Mouse (Mus musculus): ENCODE data around the gene Slc26a3. TPM values are rescaled to one million over a fixed set of nuclear protein-coding genes. Genes with fewer than 3 reads are reported as not detected.

Slc26a3 gene
- total and polyA plus RNA-seq, 2 experiments from 2014 or later: 0.05 TPM; not detected in 1

DNA sequence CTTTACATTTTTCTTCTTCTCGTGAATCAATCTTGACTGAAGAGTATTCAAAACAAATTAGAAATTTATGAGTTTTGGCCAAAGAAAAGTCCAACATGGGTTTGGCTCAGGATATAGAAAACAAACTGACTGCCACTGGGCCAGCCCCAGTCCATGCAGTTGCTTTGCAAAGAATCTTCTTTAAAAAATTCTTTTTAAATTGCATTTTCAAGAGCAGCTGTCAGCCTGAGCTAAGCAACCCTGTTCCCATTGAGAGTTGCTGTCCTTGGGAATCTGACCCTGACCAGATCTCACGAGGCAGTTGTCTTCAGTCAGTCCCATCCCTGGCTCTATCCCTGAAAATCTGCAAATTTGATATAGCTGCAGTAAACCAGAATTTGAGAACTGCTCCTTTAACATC lies 8.2 kb upstream of the Slc26a3 start:
- H3K4me2 ChIP-seq (ENCODE audit: low read depth, low read length): no peak overlapping the region
- no peak overlapping the region for H3K4me3 ChIP-seq (ENCODE audit: low read length)
- WGBS: 75% methylated on average over 2 of the region's 2 CpGs
- H3K27me3 ChIP-seq (ENCODE audit: insufficient read depth, low read length): no peaks in the 10 kb centered on the region
- DNase-seq (ENCODE audit: low spot score) (no peak), ATAC-seq (no peak)
- H3K4me1 ChIP-seq (ENCODE audit: insufficient read depth, low read length): no peaks in the 10 kb centered on the region
- no peak for TF ChIP-seq CTCF (IDR thresholded peaks at IDR 0.05; ENCODE audit: low read depth)
- no peak overlapping the region for H3K27ac ChIP-seq
- no peak overlapping the region for H3K9ac ChIP-seq (replicated peaks; ENCODE audit: low read length)
- H3K36me3 ChIP-seq (ENCODE audit: insufficient read depth, low read length): no peaks in the 10 kb centered on the region
- H3K9me3 ChIP-seq (ENCODE audit: low read length): no peaks in the 10 kb centered on the region

DNA sequence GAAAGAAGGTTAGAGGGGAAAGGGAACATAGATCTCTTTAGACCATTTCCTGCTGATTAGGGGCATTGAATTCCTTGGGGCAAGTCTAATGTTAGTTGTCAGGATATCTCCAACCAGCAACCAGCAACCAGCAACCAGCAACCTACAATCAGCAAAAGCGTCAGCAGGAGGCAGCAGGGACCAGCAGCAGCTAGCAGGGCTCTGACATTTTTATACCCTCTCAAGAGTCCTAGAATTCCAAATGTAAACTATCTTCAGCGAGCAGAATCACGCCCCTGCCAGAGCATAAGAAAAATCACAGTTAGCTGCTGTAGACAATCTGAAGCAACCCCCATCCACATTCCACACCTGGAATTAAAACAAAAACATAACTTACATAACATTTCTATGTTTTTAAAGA lies 3.4 kb upstream of the Slc26a3 start:
- Histone ChIP-seq H3K4me1 (ENCODE audit: insufficient read depth, low read length) (no peaks in the 10 kb centered on the region), H3K36me3 (ENCODE audit: insufficient read depth, low read length) (no peaks in the 10 kb centered on the region), H3K9me3 (ENCODE audit: low read length) (no peaks in the 10 kb centered on the region), H3K27me3 (ENCODE audit: insufficient read depth, low read length) (no peaks in the 10 kb centered on the region), H3K4me2 (ENCODE audit: low read depth, low read length) (no peak overlapping the region), H3K4me3 (ENCODE audit: low read length) (no peak overlapping the region), H3K9ac (replicated peaks; ENCODE audit: low read length) (no peak overlapping the region), H3K27ac (no peak overlapping the region)
- ATAC-seq (no peak), DNase-seq (ENCODE audit: low spot score) (no peak)
- WGBS: 75% methylated on average over 3 of the region's 3 CpGs
- no peak for TF ChIP-seq CTCF (IDR thresholded peaks at IDR 0.05; ENCODE audit: low read depth)

DNA sequence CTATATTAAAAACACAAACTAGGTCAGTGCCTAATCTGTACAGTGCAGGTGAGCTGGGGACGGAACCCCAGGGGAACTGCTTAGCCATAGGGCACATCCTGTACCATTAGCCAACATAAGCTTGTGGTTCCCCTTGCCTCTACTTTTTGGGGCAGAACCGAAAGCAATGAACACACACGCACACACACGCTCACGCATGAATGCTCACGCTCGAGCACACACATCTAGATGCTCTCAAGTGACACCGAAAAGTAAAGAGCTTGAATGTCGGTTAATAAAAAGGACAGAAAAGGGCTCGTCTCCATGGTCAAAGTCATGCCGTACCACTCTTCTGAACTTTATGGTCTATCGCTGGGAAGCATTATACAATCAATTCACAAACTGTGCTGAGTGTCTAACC lies 1.0 kb downstream of the Slc26a3 start:
- 96% methylated on average over 12 of the region's 12 CpGs for WGBS
- Histone ChIP-seq H3K4me1 (ENCODE audit: insufficient read depth, low read length) (no peaks in the 10 kb centered on the region), H3K27ac (no peak overlapping the region), H3K36me3 (ENCODE audit: insufficient read depth, low read length) (no peaks in the 10 kb centered on the region), H3K4me2 (ENCODE audit: low read depth, low read length) (no peak overlapping the region), H3K4me3 (ENCODE audit: low read length) (no peak overlapping the region), H3K9me3 (ENCODE audit: low read length) (no peaks in the 10 kb centered on the region), H3K9ac (replicated peaks; ENCODE audit: low read length) (no peak overlapping the region), H3K27me3 (ENCODE audit: insufficient read depth, low read length) (no peaks in the 10 kb centered on the region)
- no peak for TF ChIP-seq CTCF (IDR thresholded peaks at IDR 0.05; ENCODE audit: low read depth)
- ATAC-seq (no peak), DNase-seq (ENCODE audit: low spot score) (no peak)

DNA sequence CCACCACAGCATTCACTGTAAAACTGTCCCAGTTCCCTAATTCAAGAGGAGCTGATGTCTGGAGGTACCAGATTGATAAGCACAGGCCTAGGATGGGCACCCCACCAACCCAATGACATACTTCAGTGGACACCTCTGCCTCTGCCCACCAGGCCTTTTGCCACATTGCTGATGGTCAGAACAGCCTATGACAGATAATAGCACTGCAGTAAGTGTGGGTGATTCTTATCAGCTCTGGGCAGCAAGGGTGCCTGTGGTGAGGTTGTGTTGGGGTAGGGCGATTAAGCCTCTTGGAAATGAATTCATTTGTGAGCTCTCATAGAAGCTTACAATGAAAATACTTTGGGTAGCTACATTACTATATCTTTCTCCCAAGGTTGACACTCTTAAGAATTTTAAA lies 5.2 kb downstream of the Slc26a3 start:
- Histone ChIP-seq H3K4me1 (ENCODE audit: insufficient read depth, low read length) (no peaks in the 10 kb centered on the region), H3K9ac (replicated peaks; ENCODE audit: low read length) (no peak overlapping the region), H3K27ac (no peak overlapping the region), H3K27me3 (ENCODE audit: insufficient read depth, low read length) (no peaks in the 10 kb centered on the region), H3K36me3 (ENCODE audit: insufficient read depth, low read length) (no peaks in the 10 kb centered on the region), H3K9me3 (ENCODE audit: low read length) (no peaks in the 10 kb centered on the region), H3K4me3 (ENCODE audit: low read length) (no peak overlapping the region), H3K4me2 (ENCODE audit: low read depth, low read length) (no peak overlapping the region)
- no peak for DNase-seq (ENCODE audit: low spot score)
- ATAC-seq: no peak
- no peak for TF ChIP-seq CTCF (IDR thresholded peaks at IDR 0.05; ENCODE audit: low read depth)
- WGBS: 93% methylated on average over 1 of the region's 1 CpGs

DNA sequence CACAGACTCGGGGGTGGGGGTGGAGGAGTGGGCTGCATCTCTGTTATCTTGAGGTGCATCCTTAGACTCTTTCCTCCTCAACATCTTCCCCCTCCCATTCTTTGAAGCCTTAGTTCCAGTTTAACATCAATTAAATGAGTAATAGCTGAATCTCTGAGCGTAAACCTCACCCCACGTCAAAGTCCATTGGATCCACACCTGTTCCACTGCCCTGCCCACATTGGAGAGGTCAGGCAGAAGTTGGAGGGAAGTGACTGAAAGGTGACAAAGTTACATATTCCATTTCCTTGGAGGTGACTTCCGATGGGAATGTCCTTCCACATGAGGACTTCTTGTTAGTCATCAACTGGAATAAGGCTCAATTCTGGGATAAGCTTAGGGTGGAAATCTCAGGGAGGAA lies 7.0 kb downstream of the Slc26a3 start:
- 93% methylated on average over 4 of the region's 4 CpGs for WGBS
- no peak overlapping the region for H3K9ac ChIP-seq (replicated peaks; ENCODE audit: low read length)
- DNase-seq (ENCODE audit: low spot score) (no peak), ATAC-seq (no peak)
- no peaks in the 10 kb centered on the region for H3K36me3 ChIP-seq (ENCODE audit: insufficient read depth, low read length)
- no peaks in the 10 kb centered on the region for H3K27me3 ChIP-seq (ENCODE audit: insufficient read depth, low read length)
- no peak overlapping the region for H3K27ac ChIP-seq
- no peaks in the 10 kb centered on the region for H3K9me3 ChIP-seq (ENCODE audit: low read length)
- no peak for TF ChIP-seq CTCF (IDR thresholded peaks at IDR 0.05; ENCODE audit: low read depth)
- H3K4me3 ChIP-seq (ENCODE audit: low read length): no peak overlapping the region
- no peaks in the 10 kb centered on the region for H3K4me1 ChIP-seq (ENCODE audit: insufficient read depth, low read length)
- H3K4me2 ChIP-seq (ENCODE audit: low read depth, low read length): no peak overlapping the region

DNA sequence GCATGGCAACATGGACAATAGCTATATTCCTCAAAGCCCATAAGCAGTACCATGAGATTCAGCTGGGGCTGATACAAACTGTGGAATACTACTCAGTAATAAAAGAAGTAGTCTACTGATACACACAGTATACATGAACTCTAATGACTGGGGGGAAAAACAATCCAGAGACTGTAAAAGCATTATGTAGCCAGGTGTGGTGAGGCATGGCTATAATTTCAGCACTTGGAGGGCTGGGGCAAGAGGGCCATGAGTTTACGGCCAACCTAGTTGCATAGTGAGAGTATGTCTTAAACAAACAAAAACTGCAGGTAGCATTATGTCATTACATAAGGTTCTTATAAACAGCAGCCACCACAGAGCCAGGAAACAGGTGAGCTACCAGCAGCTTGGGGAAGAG lies 10.2 kb downstream of the Slc26a3 start:
- Histone ChIP-seq H3K4me1 (ENCODE audit: insufficient read depth, low read length) (no peaks in the 10 kb centered on the region), H3K36me3 (ENCODE audit: insufficient read depth, low read length) (no peaks in the 10 kb centered on the region), H3K9ac (replicated peaks; ENCODE audit: low read length) (no peak overlapping the region), H3K4me2 (ENCODE audit: low read depth, low read length) (no peak overlapping the region), H3K9me3 (ENCODE audit: low read length) (no peaks in the 10 kb centered on the region), H3K27ac (no peak overlapping the region), H3K27me3 (ENCODE audit: insufficient read depth, low read length) (no peaks in the 10 kb centered on the region), H3K4me3 (ENCODE audit: low read length) (no peak overlapping the region)
- WGBS: 78% methylated on average over 1 of the region's 1 CpGs
- no peak for DNase-seq (ENCODE audit: low spot score)
- ATAC-seq: no peak
- TF ChIP-seq CTCF (IDR thresholded peaks at IDR 0.05; ENCODE audit: low read depth): no peak

DNA sequence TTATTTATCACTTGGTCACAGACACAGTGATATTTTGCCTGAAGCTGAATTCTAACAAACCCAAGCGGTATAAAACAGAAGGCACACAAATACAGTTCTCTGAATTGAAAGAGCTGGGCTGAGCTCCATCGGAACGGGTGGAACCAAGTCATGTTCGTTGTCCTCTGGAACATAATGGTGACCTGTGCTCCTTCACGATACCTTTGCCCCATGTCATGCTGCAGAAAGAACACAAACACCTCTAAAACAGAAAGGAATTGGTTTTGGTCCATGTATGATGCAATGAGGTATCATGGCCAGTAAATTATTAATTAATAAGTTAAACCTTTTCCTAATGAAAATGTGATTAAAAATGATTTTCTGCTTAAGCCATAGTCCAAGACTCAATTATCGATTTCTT lies 11.3 kb downstream of the Slc26a3 start:
- Histone ChIP-seq H3K36me3 (ENCODE audit: insufficient read depth, low read length) (no peaks in the 10 kb centered on the region), H3K27ac (no peak overlapping the region), H3K4me3 (ENCODE audit: low read length) (no peak overlapping the region), H3K27me3 (ENCODE audit: insufficient read depth, low read length) (no peaks in the 10 kb centered on the region), H3K9me3 (ENCODE audit: low read length) (no peaks in the 10 kb centered on the region), H3K4me1 (ENCODE audit: insufficient read depth, low read length) (no peaks in the 10 kb centered on the region), H3K4me2 (ENCODE audit: low read depth, low read length) (no peak overlapping the region), H3K9ac (replicated peaks; ENCODE audit: low read length) (no peak overlapping the region)
- TF ChIP-seq CTCF (IDR thresholded peaks at IDR 0.05; ENCODE audit: low read depth): no peak
- ATAC-seq (no peak), DNase-seq (ENCODE audit: low spot score) (no peak)
- WGBS: 88% methylated on average over 6 of the region's 6 CpGs

Data from hindbrain, postnatal 0 days (tissue).